Mouse (Mus musculus) stomach, embryonic 16.5 days (tissue): ENCODE results near the gene Uhrf1. TPM values are rescaled to one million over a fixed set of nuclear protein-coding genes. Genes with fewer than 3 reads are reported as not detected.

Experiments
- ATAC-seq: fragments of 200-750 bp; cut with Nextera tagmentation; 2 replicates; pipeline ENCODE4 v1.8.0; 2017; ENCODE audit warnings: moderate number of reproducible peaks, moderate TSS enrichment; ENCODE audit not compliant: insufficient read depth, low FRiP score
- H3K27ac ChIP-seq: fragments of 300-500 bp; sonication (generic); 2 replicates; pipeline ENCODE4 v1.5.1; 2014; ENCODE audit warnings: low read length
- H3K27me3 ChIP-seq: fragments of 300-500 bp; sonication (generic); 2 replicates; pipeline ENCODE4 v1.6.1; 2014; ENCODE audit warnings: low read length, control low read depth, mixed read lengths; ENCODE audit not compliant: control insufficient read depth, insufficient read depth
- H3K36me3 ChIP-seq: fragments of 300-500 bp; sonication (generic); 2 replicates; pipeline ENCODE4 v1.6.1; 2014; ENCODE audit warnings: low read length; ENCODE audit not compliant: control insufficient read depth, insufficient read depth
- H3K4me1 ChIP-seq: fragments of 300-500 bp; sonication (generic); 2 replicates; pipeline ENCODE4 v1.6.1; 2014; ENCODE audit warnings: low read length, control low read depth, mixed read lengths; ENCODE audit not compliant: control insufficient read depth, insufficient read depth
- H3K4me2 ChIP-seq: fragments of 300-500 bp; sonication (generic); 2 replicates; pipeline ENCODE4 v1.6.1; 2014; ENCODE audit warnings: low read depth, low read length, mixed read lengths
- H3K4me3 ChIP-seq: fragments of 300-500 bp; sonication (generic); replicated peaks from 2 replicates; pipeline ENCODE4 v1.5.1; 2014; ENCODE audit warnings: mild to moderate bottlenecking, low read length
- H3K9ac ChIP-seq: fragments of 300-500 bp; sonication (generic); 2 replicates; pipeline ENCODE4 v1.6.1; 2014; ENCODE audit warnings: low read length
- H3K9me3 ChIP-seq: fragments of 300-500 bp; sonication (generic); replicated peaks from 2 replicates; pipeline ENCODE4 v1.6.1; 2016; ENCODE audit warnings: low read length, control low read depth; ENCODE audit not compliant: control insufficient read depth
- whole genome bisulfite sequencing: fragments of 180-500 bp; shearing (Covaris S2); extraction: QIAGEN DNeasy Blood & Tissue Kit; methylation state at CpG from one replicate; pipeline ENCODE4 v1.1.7; 2014; 5-methylcytosine and 5-hydroxymethylcytosine counted together
- polyA plus RNA-seq: library from polyadenylated mRNA; unstranded; fragments of >200 nt; fragmentation: Nextera tagmentation; extraction: Ambion mirVana; gene quantifications from 2 replicates; pipeline ENCODE4 v1.2.1, GENCODE M21; 2015

Uhrf1 gene
- polyA plus RNA-seq, 1 experiment from 2014 or later, result 90.4 TPM

DNA sequence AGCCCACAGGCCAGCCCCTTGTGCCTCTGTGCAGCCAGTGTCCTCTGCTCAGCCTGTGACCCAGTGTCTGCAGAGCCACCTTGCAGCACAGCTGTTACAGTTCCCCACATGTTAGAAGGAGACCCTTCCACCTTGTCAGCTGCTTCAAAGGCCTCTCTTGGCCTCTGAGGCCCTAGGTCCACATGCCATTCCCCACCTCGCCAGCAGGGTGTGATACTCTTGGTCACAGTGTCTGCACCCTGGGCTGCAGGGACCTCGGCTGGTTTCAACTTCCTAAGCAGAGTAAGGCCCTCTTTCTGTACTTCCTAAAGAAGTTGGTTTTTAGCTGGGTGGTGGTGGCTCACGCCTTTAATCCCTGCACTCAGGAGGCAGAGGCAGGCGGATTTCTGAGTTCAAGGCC, 35.8 kb downstream of the Uhrf1 start:
- H3K36me3 ChIP-seq, result no peaks in the 10 kb centered on the region; the same call in 1 of the 2 replicates
- 58% methylated on average over 4 of the region's 4 CpGs for WGBS

DNA sequence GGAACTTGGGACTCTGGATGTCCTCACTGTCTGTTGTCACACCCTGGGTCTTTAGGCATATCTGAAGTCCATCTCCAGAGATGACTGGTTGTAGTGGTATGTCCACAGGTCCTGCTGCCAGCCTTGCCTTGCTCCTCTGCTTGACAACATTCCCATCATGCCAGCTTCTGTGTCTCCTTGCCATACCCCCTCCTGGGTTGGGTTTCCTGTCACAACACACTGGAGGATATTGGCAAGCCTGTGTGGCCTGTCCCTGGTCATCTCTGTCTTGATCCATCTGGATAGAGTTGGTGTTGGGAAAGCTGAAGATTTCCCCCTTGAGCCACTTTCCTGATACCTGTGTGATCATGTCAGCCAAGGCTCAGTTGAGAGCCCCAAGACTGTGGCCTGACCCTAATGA, 37.6 kb downstream of the Uhrf1 start:
- Histone ChIP-seq H3K4me3 (no peak overlapping the region), H3K4me2 (no peak overlapping the region), H3K36me3 (no peaks in the 10 kb centered on the region), H3K27me3 (no peaks in the 10 kb centered on the region), H3K27ac (no peak overlapping the region), H3K9me3 (no peaks in the 10 kb centered on the region), H3K9ac (no peak overlapping the region), H3K4me1 (0 out of 2 replicates have a peak, but pooled peaks cover 4% of the 10 kb centered on the region)
- no peak for ATAC-seq

More for the DNA sequence above, 35.8 kb downstream of the Uhrf1 start:
- Histone ChIP-seq H3K27ac (no peak overlapping the region), H3K4me2 (no peak overlapping the region), H3K4me1 (0 out of 2 replicates have a peak, but pooled peaks cover 4% of the 10 kb centered on the region), H3K9ac (no peak overlapping the region), H3K4me3 (no peak overlapping the region), H3K27me3 (no peaks in the 10 kb centered on the region), H3K9me3 (no peaks in the 10 kb centered on the region)
- ATAC-seq, result no peak

DNA sequence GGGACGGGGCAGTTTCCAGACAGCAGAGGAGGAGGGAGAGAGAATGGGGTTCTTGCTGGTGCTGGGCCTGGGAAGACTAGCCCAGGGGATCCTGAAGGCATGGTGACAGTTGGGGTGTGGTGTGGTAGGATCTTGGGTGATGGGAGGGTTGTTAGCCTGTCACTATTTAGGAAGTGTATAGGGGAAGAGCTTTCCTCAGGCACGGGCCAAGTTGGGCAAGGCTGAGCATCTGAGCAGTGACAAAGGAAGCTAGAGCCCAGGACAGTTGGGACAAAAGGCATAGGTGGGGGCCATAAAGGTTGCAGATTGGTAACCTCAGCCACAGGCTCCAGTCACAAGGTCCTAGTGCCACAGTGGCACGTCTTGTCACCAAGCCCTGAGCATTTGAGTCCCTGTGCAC, 40.3 kb downstream of the Uhrf1 start:
- Histone ChIP-seq H3K9me3 (no peaks in the 10 kb centered on the region), H3K4me2 (no peak overlapping the region), H3K4me3 (no peak overlapping the region), H3K27ac (no peak overlapping the region), H3K27me3 (no peaks in the 10 kb centered on the region), H3K4me1 (no peaks in the 10 kb centered on the region), H3K9ac (0 out of 2 replicates have a peak overlapping the region, but pooled peaks have one; percentile 5), H3K36me3 (no peaks in the 10 kb centered on the region)
- no peak for ATAC-seq
- WGBS, result 69% methylated on average over 3 of the region's 3 CpGs

DNA sequence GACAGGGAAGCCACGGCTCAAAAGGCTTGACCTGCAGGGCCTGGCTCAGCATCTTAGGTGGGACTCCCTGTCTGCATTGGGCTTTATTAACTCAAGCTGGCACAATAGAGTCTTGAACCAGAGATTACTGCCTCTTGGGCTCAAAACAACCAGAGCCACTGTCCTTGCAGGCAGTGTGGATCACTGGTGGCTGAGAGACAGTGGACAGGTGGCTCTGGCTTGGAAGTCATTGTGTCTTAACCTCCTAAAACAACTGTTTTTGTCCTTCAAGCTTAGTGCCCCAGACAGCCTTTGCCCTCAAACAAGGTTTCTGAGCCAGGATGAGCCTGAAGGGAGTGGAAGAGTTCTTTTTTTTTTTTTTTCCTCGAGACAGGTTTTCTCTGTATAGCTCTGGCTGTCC, 42.2 kb downstream of the Uhrf1 start:
- H3K4me1 ChIP-seq, result peaks cover under 1% of the 10 kb centered on the region; the same call in 1 of the 2 replicates
- H3K36me3 ChIP-seq, result no peaks in the 10 kb centered on the region
- H3K27ac ChIP-seq, result no peak overlapping the region
- no peaks in the 10 kb centered on the region for H3K9me3 ChIP-seq
- no peaks in the 10 kb centered on the region for H3K27me3 ChIP-seq
- no peak overlapping the region for H3K9ac ChIP-seq
- 70% methylated on average over 2 of the region's 2 CpGs for WGBS
- H3K4me2 ChIP-seq, result no peak overlapping the region
- ATAC-seq, result no peak
- H3K4me3 ChIP-seq, result no peak overlapping the region

DNA sequence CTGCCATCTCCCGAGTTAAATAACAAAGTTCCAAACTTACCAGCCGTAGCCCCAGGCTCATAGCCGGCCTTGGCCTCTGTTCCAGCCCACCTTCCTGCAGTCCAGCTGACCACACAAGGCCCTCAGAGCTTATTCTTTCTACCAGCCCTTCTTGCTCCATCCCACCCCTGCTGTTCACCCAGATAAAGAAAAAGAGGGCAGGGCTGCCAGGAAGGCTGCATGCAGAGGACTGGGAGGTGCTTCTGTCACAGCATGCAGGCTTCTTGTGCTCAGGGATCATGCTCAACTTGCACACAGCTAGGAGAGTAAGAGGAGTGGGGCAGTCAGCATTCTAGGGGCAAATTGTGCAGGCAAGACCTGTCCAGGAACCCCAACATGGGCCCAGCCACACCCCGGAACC, 45.0 kb downstream of the Uhrf1 start:
- WGBS, result 66% methylated on average over 4 of the region's 4 CpGs
- Histone ChIP-seq H3K4me1 (peaks cover 3% of the 10 kb centered on the region; the same call in 1 of the 2 replicates), H3K9ac (no peak overlapping the region), H3K4me3 (no peak overlapping the region), H3K9me3 (no peaks in the 10 kb centered on the region), H3K27me3 (no peaks in the 10 kb centered on the region), H3K4me2 (no peak overlapping the region), H3K27ac (no peak overlapping the region), H3K36me3 (no peaks in the 10 kb centered on the region; the same call in 1 of the 2 replicates)
- no peak for ATAC-seq

DNA sequence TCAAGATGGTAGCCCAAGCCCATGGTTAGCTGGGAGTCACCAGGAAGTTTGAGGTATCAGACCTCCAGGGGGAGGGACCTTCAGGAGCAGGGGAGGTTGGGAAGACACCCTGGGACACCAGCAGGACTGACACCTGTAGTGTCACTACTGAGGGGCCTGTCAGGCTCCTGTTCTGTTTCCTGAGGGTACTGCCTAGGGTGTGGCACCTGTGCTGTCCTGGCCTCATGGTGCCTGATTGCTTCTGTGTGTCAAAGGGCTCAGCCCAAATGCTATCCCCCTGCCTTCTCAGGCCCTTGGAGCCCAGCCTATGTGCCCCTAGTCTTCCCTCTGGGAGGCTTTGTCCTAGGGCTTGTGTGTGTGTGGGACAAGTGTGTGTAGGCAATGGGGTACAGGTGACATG, 45.5 kb downstream of the Uhrf1 start:
- Histone ChIP-seq H3K4me1 (peaks cover 3% of the 10 kb centered on the region; the same call in 1 of the 2 replicates), H3K36me3 (no peaks in the 10 kb centered on the region; the same call in 1 of the 2 replicates), H3K4me2 (no peak overlapping the region), H3K9ac (no peak overlapping the region), H3K27me3 (no peaks in the 10 kb centered on the region), H3K4me3 (no peak overlapping the region), H3K9me3 (no peaks in the 10 kb centered on the region), H3K27ac (no peak overlapping the region)
- no peak for ATAC-seq

DNA sequence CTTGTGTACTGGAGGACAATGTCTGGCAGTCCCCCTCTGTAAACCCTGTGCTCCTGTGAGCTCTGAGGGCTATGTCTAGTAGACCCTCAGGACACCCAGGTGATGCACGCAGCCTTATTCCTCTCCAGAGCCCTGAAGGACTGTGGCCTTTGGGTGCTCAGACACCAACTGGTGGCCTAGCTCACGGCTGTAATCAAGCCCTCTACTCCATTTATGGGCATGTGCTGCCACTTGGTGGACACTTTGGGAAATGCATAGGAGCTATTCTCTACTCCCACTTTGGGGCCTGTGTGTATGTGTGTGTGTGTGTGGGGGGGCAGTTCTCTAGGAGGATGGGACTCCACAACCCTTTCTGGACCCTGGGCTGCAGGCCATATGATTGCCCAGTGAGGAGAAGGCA, 47.6 kb downstream of the Uhrf1 start:
- peak; percentile 58; the same call in 1 of the 2 replicates for ATAC-seq
- H3K9ac ChIP-seq, result no peak overlapping the region; the same call in 1 of the 2 replicates
- H3K4me2 ChIP-seq, result no peak overlapping the region
- WGBS, result 29% methylated on average over 2 of the region's 2 CpGs
- no peak overlapping the region for H3K27ac ChIP-seq
- no peak overlapping the region for H3K4me3 ChIP-seq
- peaks cover 3% of the 10 kb centered on the region; the same call in 1 of the 2 replicates for H3K4me1 ChIP-seq
- H3K9me3 ChIP-seq, result no peaks in the 10 kb centered on the region
- no peaks in the 10 kb centered on the region; the same call in 1 of the 2 replicates for H3K36me3 ChIP-seq
- no peaks in the 10 kb centered on the region for H3K27me3 ChIP-seq

DNA sequence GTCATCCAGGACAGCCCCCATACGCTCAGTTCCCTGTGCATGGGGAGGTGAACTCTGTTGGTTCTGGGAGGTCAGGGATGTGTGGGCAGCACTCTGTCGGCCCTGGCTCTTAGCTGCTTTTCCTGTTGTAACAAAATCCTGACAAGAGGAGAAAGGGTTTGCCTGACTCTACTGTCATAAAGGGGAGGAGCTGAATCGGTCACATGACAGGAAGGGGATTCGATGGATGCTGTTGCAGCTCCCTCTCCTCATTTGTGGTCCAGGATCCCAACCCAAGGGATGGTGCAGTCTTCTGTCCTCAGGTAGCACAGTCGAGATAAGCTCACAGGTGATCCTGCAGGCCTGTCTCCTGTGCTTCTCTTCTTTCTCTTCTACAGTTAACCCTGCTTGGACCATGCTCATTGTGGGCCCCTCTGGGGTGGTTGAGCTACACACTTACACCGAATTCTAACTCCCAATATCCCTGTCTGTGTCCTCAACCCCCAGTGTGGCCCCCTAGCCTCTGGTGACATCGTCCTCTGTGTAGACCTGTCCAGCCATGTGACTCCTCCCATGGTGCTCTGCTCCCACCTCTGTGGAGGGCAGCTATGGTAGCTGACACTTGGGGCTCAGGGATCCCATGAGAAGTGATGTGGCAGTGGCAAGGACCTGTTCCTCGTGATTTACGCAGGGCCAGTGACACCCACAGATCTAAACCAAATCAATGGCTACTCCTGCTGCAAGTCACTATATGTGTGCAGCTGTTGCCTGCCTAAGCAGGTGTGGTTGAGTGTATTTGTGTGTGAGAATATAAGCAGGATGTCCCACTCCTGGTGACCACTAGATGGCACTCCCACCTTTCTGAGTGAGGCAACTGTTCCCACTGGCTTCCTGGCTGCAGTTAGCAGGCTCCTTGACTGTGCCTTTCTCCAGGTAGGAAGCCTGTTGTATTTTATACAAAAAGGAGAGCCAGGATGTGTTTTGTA, 54.1 kb downstream of the Uhrf1 start:
- H3K27me3 ChIP-seq, result no peaks in the 10 kb centered on the region
- H3K36me3 ChIP-seq, result no peaks in the 10 kb centered on the region
- H3K9me3 ChIP-seq, result no peaks in the 10 kb centered on the region
- H3K4me2 ChIP-seq, result no peak overlapping the region
- no peak overlapping the region for H3K27ac ChIP-seq
- 58% methylated on average over 9 of the region's 9 CpGs for WGBS
- no peak overlapping the region for H3K9ac ChIP-seq
- H3K4me1 ChIP-seq, result no peaks in the 10 kb centered on the region
- peak; percentile 65; the same call in 1 of the 2 replicates for ATAC-seq
- H3K4me3 ChIP-seq, result no peak overlapping the region

DNA sequence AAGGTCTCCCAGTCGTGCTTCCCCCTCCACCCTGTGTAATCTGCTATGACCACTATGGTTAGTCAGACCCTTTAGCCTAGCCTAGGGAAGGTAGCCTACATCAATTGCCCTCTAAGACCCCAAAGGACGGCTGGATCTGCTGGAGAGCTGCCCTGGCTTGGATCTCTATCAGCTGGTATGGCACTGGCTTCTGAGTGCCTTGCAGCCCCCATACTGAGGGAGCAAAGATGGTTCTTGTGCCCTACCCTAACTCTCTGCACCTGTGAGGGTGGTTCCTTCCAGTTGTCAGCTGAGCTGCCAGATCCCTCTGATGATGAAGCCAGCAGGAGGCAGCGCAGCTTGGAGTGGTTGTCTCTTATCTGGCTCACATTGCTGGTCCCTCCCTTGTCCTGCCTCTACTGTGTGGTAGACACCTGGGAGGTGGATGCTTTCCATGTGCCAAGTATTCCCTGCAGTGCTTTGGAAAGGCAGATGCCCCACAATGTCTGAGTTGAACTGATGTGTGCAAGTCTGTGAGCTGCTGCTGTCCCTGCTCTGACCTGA, 56.1 kb downstream of the Uhrf1 start:
- Histone ChIP-seq H3K27me3 (no peaks in the 10 kb centered on the region), H3K9me3 (no peaks in the 10 kb centered on the region), H3K4me2 (no peak overlapping the region), H3K27ac (no peak overlapping the region), H3K9ac (no peak overlapping the region), H3K4me1 (no peaks in the 10 kb centered on the region), H3K4me3 (no peak overlapping the region), H3K36me3 (no peaks in the 10 kb centered on the region)
- no peak for ATAC-seq
- WGBS, result 75% methylated on average over 3 of the region's 3 CpGs
